Mouse (Mus musculus): Measurements from ENCODE around the gene D430019H16Rik.

Gene D430019H16Rik

GRCm38 (mm10) chr12:105539649-105540048 lies 86.0 kb downstream of the D430019H16Rik start:
- no peak for DNase-seq (ENCODE audit: low spot score in 2 of 2)

GRCm38 (mm10) chr12:105541590-105542402 lies 88.1 kb downstream of the D430019H16Rik start:
- no peak for DNase-seq (ENCODE audit: low spot score in 2 of 2)

GRCm38 (mm10) chr12:105542513-105542912 lies 88.9 kb downstream of the D430019H16Rik start:
- DNase-seq (ENCODE audit: low spot score in 2 of 2) = no peak
